Mouse (Mus musculus) testis, adult 2 months (tissue): ENCODE measurements at regions not wholly inside any gene's neighbourhood (a gene's known extent, or its start where the extent isn't known, plus 50 kb on each side); places are given as distances from the start of the nearest gene placed in this dataset.

Source experiments
- H3K27ac ChIP-seq: fragments of 200-500 bp; 2 replicates; pipeline ENCODE4 v1.5.1; 2012; ENCODE audit warnings: low read depth, low read length; ENCODE audit not compliant: control insufficient read depth, insufficient read depth
- H3K27me3 ChIP-seq: fragments of 200-500 bp; 2 replicates; pipeline ENCODE4 v1.6.1; 2012; ENCODE audit warnings: mild to moderate bottlenecking, low read length, moderate library complexity; ENCODE audit not compliant: control insufficient read depth, insufficient read depth
- H3K36me3 ChIP-seq: fragments of 200-500 bp; 2 replicates; pipeline ENCODE4 v1.6.1; 2012; ENCODE audit warnings: mild to moderate bottlenecking, low read length; ENCODE audit not compliant: control insufficient read depth, insufficient read depth
- H3K4me1 ChIP-seq: fragments of 200-500 bp; 2 replicates; pipeline ENCODE4 v1.6.1; 2012; ENCODE audit warnings: low read length; ENCODE audit not compliant: control insufficient read depth, insufficient read depth
- H3K4me3 ChIP-seq: fragments of 200-500 bp; 2 replicates; pipeline ENCODE4 v1.5.1; 2012; ENCODE audit warnings: low read depth, mild to moderate bottlenecking, low read length, moderate library complexity, mixed read lengths; ENCODE audit not compliant: control insufficient read depth
- CTCF ChIP-seq: fragments of 200-500 bp; IDR thresholded peaks from 2 replicates; pipeline ENCODE4 v1.5.1; 2012; ENCODE audit warnings: low read depth, mild to moderate bottlenecking, inconsistent platforms, low read length, moderate library complexity; ENCODE audit not compliant: control insufficient read depth, insufficient read depth, insufficient replicate concordance
- POLR2A ChIP-seq: fragments of 200-500 bp; IDR thresholded peaks from 2 replicates; pipeline ENCODE4 v1.6.1; 2012; ENCODE audit warnings: low read depth, mild to moderate bottlenecking, inconsistent platforms, low read length, moderate library complexity; ENCODE audit not compliant: control insufficient read depth

GRCm38 (mm10) chr4:75535067-75535466 is 257.0 kb upstream of the Dmac1 start:
- Histone ChIP-seq H3K27ac (no peak overlapping the region), H3K36me3 (no peaks in the 10 kb centered on the region), H3K4me1 (no peaks in the 10 kb centered on the region), H3K4me3 (no peak overlapping the region), H3K27me3 (no peaks in the 10 kb centered on the region)
- TF ChIP-seq CTCF (no peak), POLR2A (no peak)

GRCm38 (mm10) chr4:75529607-75530006 is 251.5 kb upstream of the Dmac1 start:
- Histone ChIP-seq H3K36me3 (no peaks in the 10 kb centered on the region), H3K27me3 (no peaks in the 10 kb centered on the region), H3K4me1 (no peaks in the 10 kb centered on the region), H3K4me3 (no peak overlapping the region), H3K27ac (no peak overlapping the region)
- TF ChIP-seq CTCF (no peak), POLR2A (no peak)

- TF ChIP-seq CTCF (no peak), POLR2A (no peak)
- H3K4me3 ChIP-seq, result no peak overlapping the region
- H3K4me1 ChIP-seq, result no peaks in the 10 kb centered on the region
- H3K27me3 ChIP-seq, result no peaks in the 10 kb centered on the region
- H3K36me3 ChIP-seq, result no peaks in the 10 kb centered on the region
- no peak overlapping the region for H3K27ac ChIP-seq
Observed at GRCm38 (mm10) chr4:75517459-75518158, 239.5 kb upstream of the Dmac1 start.
